Mouse (Mus musculus) c-Kit-positive CD71-positive TER-119-positive erythroid progenitor cells, embryonic 14.5 days (primary cell): ENCODE data around the gene Stab2.

Experiments used
- DNase-seq: peaks from one replicate; pipeline ENCODE4 v3.0.0-alpha.2; 2013; ENCODE audit warnings: low spot score

The Stab2 gene

GRCm38 (mm10) chr10:86825871-86826522 is 181.8 kb downstream of the Stab2 start:
- no peak for DNase-seq

GRCm38 (mm10) chr10:86824871-86825270 is 183.0 kb downstream of the Stab2 start:
- DNase-seq, result no peak

GRCm38 (mm10) chr10:86824093-86824492 is 183.7 kb downstream of the Stab2 start:
- no peak for DNase-seq

- DNase-seq, result no peak
Measured at GRCm38 (mm10) chr10:86821014-86821413, 186.8 kb downstream of the Stab2 start.

- no peak for DNase-seq
Measured at GRCm38 (mm10) chr10:86819649-86820165, 188.1 kb downstream of the Stab2 start.

GRCm38 (mm10) chr10:86815133-86815532 is 192.7 kb downstream of the Stab2 start:
- DNase-seq, result no peak

GRCm38 (mm10) chr10:86814292-86815131 is 193.3 kb downstream of the Stab2 start:
- no peak for DNase-seq

- DNase-seq, result no peak
Measured at GRCm38 (mm10) chr10:86810612-86811011, 197.2 kb downstream of the Stab2 start.

- DNase-seq, result no peak
Measured at GRCm38 (mm10) chr10:86810000-86810399, 197.8 kb downstream of the Stab2 start.

- no peak for DNase-seq
Measured at GRCm38 (mm10) chr10:86808013-86808758, 199.6 kb downstream of the Stab2 start.

- no peak for DNase-seq
Measured at GRCm38 (mm10) chr10:86807362-86807761, 200.5 kb downstream of the Stab2 start.

GRCm38 (mm10) chr10:86796073-86796741 is 211.6 kb downstream of the Stab2 start:
- no peak for DNase-seq

- DNase-seq, result no peak
Measured at GRCm38 (mm10) chr10:86794794-86795535, 212.9 kb downstream of the Stab2 start.

GRCm38 (mm10) chr10:86794196-86794595 is 213.6 kb downstream of the Stab2 start:
- no peak for DNase-seq

- no peak for DNase-seq
Measured at GRCm38 (mm10) chr10:86793509-86793951, 214.3 kb downstream of the Stab2 start.

GRCm38 (mm10) chr10:86791507-86792184 is 216.2 kb downstream of the Stab2 start:
- no peak for DNase-seq
